Mouse (Mus musculus) midbrain, postnatal 0 days (tissue): ENCODE measurements around the gene Rasgef1b. TPM values are rescaled to one million over a fixed set of nuclear protein-coding genes. Genes with fewer than 3 reads are reported as not detected.

Source experiments
- ATAC-seq: fragments of 200-750 bp; cut with Nextera tagmentation; 2 replicates; pipeline ENCODE4 v1.8.0; 2017; ENCODE audit warnings: moderate number of reproducible peaks, mild to moderate bottlenecking, moderate TSS enrichment, moderate library complexity; ENCODE audit not compliant: low FRiP score
- DNase-seq: peaks from one replicate; pipeline ENCODE4 v3.0.0-alpha.2; 2015; ENCODE audit warnings: low spot score
- H3K27ac ChIP-seq: fragments of 300-500 bp; sonication (generic); 2 replicates; pipeline ENCODE4 v1.5.1; 2014; ENCODE audit warnings: low read depth, mild to moderate bottlenecking, low read length, mixed read lengths
- H3K27me3 ChIP-seq: fragments of 300-500 bp; sonication (generic); 2 replicates; pipeline ENCODE4 v1.6.1; 2014; ENCODE audit warnings: low read length, control low read depth, mixed read lengths; ENCODE audit not compliant: insufficient read depth
- H3K36me3 ChIP-seq: fragments of 300-500 bp; sonication (generic); 2 replicates; pipeline ENCODE4 v1.6.1; 2014; ENCODE audit warnings: low read length, control low read depth, mixed read lengths; ENCODE audit not compliant: insufficient read depth
- H3K4me1 ChIP-seq: fragments of 300-500 bp; sonication (generic); 2 replicates; pipeline ENCODE4 v1.6.1; 2014; ENCODE audit warnings: mild to moderate bottlenecking, control low read depth, antibody characterized with exemption, low read length, mixed read lengths; ENCODE audit not compliant: insufficient read depth
- H3K4me2 ChIP-seq: fragments of 300-500 bp; sonication (generic); 2 replicates; pipeline ENCODE4 v1.6.1; 2014; ENCODE audit warnings: low read depth, mild to moderate bottlenecking, low read length, mixed read lengths; ENCODE audit not compliant: poor library complexity, severe bottlenecking
- H3K4me3 ChIP-seq: fragments of 300-500 bp; sonication (generic); 2 replicates; pipeline ENCODE4 v1.5.1; 2014; ENCODE audit warnings: low read depth, mild to moderate bottlenecking, low read length, moderate library complexity
- H3K9ac ChIP-seq: fragments of 300-500 bp; sonication (generic); replicated peaks from 2 replicates; pipeline ENCODE4 v1.6.1; 2014; ENCODE audit warnings: mild to moderate bottlenecking, low read length, moderate library complexity, mixed read lengths; ENCODE audit not compliant: poor library complexity, severe bottlenecking
- H3K9me3 ChIP-seq: fragments of 300-500 bp; sonication (generic); 2 replicates; pipeline ENCODE4 v1.6.1; 2016; ENCODE audit warnings: low read length, control low read depth
- CTCF ChIP-seq: IDR thresholded peaks from 2 replicates; pipeline ENCODE4 v1.5.1; 2016; ENCODE audit warnings: antibody characterized with exemption, mild to moderate bottlenecking
- WGBS: fragments of 180-500 bp; shearing (Covaris S2); extraction: QIAGEN DNeasy Blood & Tissue Kit; methylation state at CpG from one replicate; pipeline ENCODE4 v1.1.7; 2014; 5-methylcytosine and 5-hydroxymethylcytosine counted together
- polyA plus RNA-seq: library from polyadenylated mRNA; unstranded; fragments of >200 nt; fragmentation: Nextera tagmentation; extraction: Ambion mirVana; gene quantifications from 2 replicates; pipeline ENCODE4 v1.2.1, GENCODE M21; 2015
- total RNA-seq: library from RNA; depleted of rRNA; stranded (reverse); fragments of >200 nt; gene quantifications from 2 replicates; pipeline ENCODE4 v1.2.3, GENCODE M21; 2014

Rasgef1b gene
- total and polyA plus RNA-seq, 2 experiments from 2014 or later: 36.0 to 44.6 TPM

DNA sequence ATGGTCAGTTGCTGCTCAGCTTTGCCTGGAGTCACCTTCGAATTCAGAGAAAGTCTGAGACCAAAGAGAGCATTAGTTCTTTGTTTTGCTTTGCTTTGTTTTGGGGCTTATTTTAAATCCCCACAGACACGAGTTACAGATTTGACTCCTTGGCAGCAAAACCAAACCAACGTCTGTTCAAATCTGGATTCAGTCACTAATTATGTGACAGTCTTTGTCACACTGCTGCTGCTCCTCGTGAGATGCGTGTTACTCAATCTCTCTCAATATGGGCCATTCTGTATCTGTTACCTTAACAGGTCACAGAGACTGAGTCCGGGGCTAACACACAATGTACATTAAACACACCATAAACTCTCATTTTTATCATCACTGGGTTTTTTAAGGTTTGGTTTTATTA lies 288.8 kb downstream of the Rasgef1b start:
- DNase-seq: no peak
- no peak overlapping the region for H3K27ac ChIP-seq
- H3K9me3 ChIP-seq: no peaks in the 10 kb centered on the region
- no peak overlapping the region for H3K4me3 ChIP-seq
- no peak for TF ChIP-seq CTCF
- no peak overlapping the region for H3K9ac ChIP-seq
- no peaks in the 10 kb centered on the region for H3K27me3 ChIP-seq
- no peak overlapping the region for H3K4me2 ChIP-seq
- no peaks in the 10 kb centered on the region for H3K36me3 ChIP-seq
- ATAC-seq: no peak
- WGBS: 38% methylated on average over 6 of the region's 6 CpGs
- no peaks in the 10 kb centered on the region for H3K4me1 ChIP-seq

DNA sequence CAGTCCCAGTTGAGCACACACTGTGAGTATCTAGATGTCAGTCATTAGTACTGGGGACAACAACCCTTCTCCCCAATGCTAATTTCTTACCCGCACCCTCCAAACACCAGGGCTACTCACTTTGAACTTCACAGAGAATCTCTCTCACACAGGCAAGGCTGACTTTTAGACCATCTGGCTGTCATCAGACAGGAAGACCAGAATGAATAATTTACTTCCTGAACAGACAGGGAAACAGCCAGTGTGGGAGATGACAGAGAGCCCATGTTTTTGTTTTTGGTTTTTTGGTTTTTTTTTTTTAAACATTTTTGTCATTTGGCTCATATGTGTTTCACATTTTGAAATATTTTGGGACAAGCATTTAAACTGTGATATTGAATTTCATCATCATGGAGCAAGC lies 290.3 kb downstream of the Rasgef1b start:
- WGBS: 46% methylated on average over 1 of the region's 1 CpGs
- Histone ChIP-seq H3K36me3 (no peaks in the 10 kb centered on the region), H3K9me3 (no peaks in the 10 kb centered on the region), H3K4me2 (no peak overlapping the region), H3K9ac (no peak overlapping the region), H3K27ac (no peak overlapping the region), H3K27me3 (no peaks in the 10 kb centered on the region), H3K4me1 (no peaks in the 10 kb centered on the region), H3K4me3 (no peak overlapping the region)
- ATAC-seq (no peak), DNase-seq (no peak)
- no peak for TF ChIP-seq CTCF

DNA sequence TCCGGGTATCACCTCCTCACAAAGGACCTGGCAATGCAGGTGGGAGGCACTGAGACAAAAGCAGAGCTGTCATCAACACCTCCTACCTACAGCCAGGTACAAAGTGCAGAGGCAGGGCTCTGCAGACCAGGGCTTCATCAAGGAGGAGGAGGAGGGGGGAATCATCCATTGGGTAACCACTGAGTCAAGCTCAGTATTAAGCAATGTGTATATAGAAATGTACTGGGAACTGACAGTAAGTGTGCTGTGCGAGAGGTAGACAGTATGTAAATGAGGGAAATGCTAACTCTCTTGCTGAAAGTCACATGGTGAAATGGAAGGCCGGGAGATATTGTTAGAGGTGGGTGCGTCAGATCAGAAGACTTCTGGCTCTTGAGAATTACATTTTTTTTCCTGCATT lies 294.6 kb downstream of the Rasgef1b start:
- H3K4me1 ChIP-seq: no peaks in the 10 kb centered on the region

DNA sequence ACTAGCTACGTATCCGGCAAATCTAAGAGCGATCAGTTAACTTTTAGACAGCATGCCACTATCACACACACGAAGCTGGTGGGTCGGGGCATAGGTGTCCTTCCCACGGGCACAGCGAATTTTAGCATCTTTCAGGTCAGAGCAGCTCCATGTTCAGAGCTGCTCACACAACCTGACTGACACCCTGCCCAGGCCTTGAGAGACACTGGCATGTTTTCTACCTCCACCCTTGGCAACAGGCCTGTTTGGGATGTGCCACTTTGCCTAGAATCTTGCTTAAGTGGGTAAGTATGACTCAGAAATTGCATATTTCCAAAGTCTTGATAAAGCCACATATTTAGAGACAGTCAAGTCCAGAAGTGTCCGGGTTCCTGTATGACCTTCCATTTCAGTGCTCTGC lies 296.4 kb downstream of the Rasgef1b start:
- ATAC-seq: no peak
- TF ChIP-seq CTCF: no peak

More for the DNA sequence above, 294.6 kb downstream of the Rasgef1b start:
- 80% methylated on average over 4 of the region's 4 CpGs for WGBS
- Histone ChIP-seq H3K36me3 (no peaks in the 10 kb centered on the region), H3K9me3 (no peaks in the 10 kb centered on the region), H3K9ac (no peak overlapping the region), H3K4me3 (no peak overlapping the region), H3K4me2 (no peak overlapping the region), H3K27ac (no peak overlapping the region), H3K27me3 (no peaks in the 10 kb centered on the region)
- TF ChIP-seq CTCF: no peak
- ATAC-seq: no peak
- DNase-seq: no peak

DNA sequence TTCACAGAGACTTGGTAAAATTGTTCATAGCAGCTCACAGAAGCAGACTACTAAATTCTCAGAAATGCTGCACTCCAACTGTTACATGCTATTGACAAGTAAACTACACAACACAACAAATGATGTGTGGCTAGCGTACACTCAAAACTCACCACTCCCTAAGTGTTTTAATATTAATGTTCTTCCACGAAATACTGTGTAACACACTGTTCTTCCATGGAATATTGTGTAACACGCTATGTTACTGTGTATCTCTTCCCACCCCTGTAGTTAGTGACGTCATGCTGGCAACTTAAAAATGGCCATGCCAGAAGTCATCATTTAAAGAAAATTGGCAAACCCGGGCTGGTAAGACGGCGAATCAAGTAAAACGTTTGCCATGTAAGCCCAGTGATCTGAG lies 299.6 kb downstream of the Rasgef1b start:
- Histone ChIP-seq H3K4me2 (no peak overlapping the region), H3K27me3 (no peaks in the 10 kb centered on the region), H3K4me3 (no peak overlapping the region), H3K27ac (no peak overlapping the region), H3K4me1 (no peaks in the 10 kb centered on the region), H3K9me3 (no peaks in the 10 kb centered on the region), H3K36me3 (no peaks in the 10 kb centered on the region), H3K9ac (no peak overlapping the region)
- DNase-seq: no peak
- no peak for ATAC-seq
- no peak for TF ChIP-seq CTCF
- 91% methylated on average over 8 of the region's 8 CpGs for WGBS

More for the DNA sequence above, 296.4 kb downstream of the Rasgef1b start:
- H3K4me2 ChIP-seq: no peak overlapping the region
- H3K4me3 ChIP-seq: no peak overlapping the region
- H3K27me3 ChIP-seq: no peaks in the 10 kb centered on the region
- no peak overlapping the region for H3K27ac ChIP-seq
- no peak for DNase-seq
- H3K4me1 ChIP-seq: no peaks in the 10 kb centered on the region
- H3K9ac ChIP-seq: no peak overlapping the region
- WGBS: 90% methylated on average over 8 of the region's 8 CpGs
- H3K9me3 ChIP-seq: no peaks in the 10 kb centered on the region
- no peaks in the 10 kb centered on the region for H3K36me3 ChIP-seq

DNA sequence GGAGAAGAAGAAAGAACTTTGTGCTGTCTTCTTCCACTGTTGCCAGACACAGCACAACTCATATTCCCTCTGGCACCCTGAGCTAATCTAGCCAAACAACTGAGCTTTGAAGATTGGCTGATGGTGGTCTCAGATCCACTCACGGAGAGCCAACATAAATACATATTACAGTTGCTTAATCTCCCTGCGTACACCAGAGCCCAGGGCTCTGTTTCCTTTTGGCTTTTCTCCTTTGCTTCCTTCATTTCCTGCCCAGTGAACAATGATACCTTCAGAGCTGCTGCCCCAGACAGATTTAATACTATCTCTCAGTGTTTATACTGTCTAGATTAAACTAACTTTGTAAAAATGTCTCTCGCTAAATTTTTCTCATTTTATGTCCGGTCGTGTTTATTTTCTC lies 300.2 kb downstream of the Rasgef1b start:
- H3K4me2 ChIP-seq: no peak overlapping the region
- H3K4me1 ChIP-seq: no peaks in the 10 kb centered on the region
- H3K9me3 ChIP-seq: no peaks in the 10 kb centered on the region
- H3K4me3 ChIP-seq: no peak overlapping the region
- no peaks in the 10 kb centered on the region for H3K36me3 ChIP-seq
- WGBS: 67% methylated on average over 5 of the region's 5 CpGs
- no peaks in the 10 kb centered on the region for H3K27me3 ChIP-seq
- no peak for ATAC-seq
- H3K9ac ChIP-seq: no peak overlapping the region
- no peak for TF ChIP-seq CTCF
- DNase-seq: no peak
- no peak overlapping the region for H3K27ac ChIP-seq

DNA sequence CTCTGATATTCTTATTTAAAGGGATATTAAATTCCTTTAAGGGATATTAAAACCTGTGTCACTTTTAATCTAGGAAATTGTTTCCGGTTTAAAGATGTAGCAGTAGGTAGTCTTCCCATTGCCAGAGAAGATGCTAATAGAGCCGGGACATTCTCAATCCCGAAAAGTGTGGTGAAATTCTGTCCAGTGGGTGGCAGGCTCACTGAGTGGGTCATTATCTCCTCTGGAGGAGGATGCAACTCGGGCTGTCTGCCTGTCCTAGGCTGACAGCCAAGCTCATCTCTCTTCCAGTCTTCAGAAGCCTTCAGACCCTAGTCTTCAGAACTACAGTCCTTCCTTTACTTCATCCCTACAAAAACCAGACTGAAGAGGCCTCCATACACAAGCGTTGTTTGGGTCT lies 305.6 kb downstream of the Rasgef1b start:
- Histone ChIP-seq H3K9ac (no peak overlapping the region), H3K27me3 (no peaks in the 10 kb centered on the region), H3K36me3 (no peaks in the 10 kb centered on the region), H3K27ac (no peak overlapping the region), H3K4me1 (no peaks in the 10 kb centered on the region), H3K4me3 (no peak overlapping the region), H3K9me3 (no peaks in the 10 kb centered on the region), H3K4me2 (no peak overlapping the region)
- WGBS: 79% methylated on average over 5 of the region's 5 CpGs
- TF ChIP-seq CTCF: peak; percentile 27
- no peak for ATAC-seq
- no peak for DNase-seq
